Mouse (Mus musculus) thymus, adult 18-20 months (tissue): ENCODE data around the gene Arhgef40.
A peak's percentile ranks its signal among the peaks of the same experiment; 100 is the strongest.

Experiments used
- DNase-seq, 2 experiments: peaks; one replicate each; pipeline ENCODE4 v3.0.0; 2022; ENCODE audit warnings: mixed read lengths in 2 of 2

The Arhgef40 gene

DNA sequence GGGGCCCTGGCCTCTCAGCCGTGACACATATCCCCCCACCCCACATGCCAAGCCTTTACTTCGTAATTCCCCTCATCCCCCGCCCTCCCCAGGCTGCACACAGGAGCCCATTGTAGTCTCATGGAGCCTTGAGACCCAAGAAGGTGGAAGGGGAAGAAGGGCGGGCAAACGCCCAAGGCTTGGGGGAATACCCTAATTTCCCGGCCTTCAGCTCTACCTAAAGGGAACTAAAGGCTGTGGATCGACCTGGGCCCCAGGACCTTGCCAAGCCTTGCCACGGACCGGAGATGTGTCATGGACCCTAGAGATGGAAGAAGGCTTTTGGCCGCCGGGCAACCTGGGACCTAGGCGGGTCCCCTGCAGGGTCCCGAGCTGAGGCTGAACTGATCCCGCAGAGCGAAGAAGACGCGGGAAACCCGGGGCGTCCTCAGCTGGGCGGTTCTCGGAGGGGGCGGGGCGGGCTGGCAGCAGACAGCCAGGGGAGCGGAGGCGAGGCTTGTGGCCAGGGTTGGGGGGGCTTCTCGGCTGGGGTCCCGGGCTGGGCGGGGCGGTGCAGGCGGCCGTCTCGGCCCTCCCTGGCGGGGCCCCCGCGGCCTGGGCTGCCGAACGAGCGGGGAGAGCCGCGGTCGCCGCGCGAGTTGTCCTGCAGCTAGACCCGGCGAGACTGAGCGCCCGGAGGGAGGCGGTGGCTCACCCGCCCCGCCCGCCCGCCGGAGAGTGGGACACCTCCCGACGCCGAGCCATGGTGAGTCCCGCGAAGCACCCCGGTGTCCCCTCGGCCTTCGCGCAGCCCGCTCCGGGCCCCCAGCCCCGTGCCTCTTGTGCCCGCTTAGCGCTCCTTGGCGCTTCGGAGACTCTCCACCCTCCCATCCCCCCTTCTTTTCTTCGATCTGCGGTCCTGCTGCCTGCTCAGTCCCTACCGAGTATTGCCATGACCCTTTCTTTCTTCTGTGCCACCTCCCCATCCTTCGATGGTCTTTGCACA is at the start of gene Arhgef40:
Arhgef40 (plus strand) TSS at position 473 of the 985 bp plus-strand sequence.
- peak; percentile 43 for DNase-seq

DNA sequence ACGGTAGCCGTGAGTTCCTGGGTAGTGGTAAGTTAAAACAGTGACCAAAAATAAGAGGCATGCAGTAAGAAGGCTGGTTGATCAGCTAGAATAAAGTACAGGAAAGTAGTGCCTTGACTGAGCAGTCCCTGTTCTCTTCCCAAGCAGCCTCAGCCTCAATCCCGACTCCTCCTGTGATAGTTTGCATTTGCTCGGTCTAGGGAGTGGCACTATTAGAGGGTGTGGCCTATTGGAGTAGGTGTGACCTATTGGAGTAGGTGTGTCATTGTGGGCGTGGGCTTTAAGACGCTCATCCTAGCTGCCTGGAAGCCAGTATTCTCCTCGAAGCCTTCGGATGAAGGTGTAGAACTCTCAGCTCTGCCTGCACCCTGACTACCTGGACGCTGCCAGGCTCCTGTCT is 45.5 kb upstream of the Arhgef40 start:
- no peak for DNase-seq

- no peak for DNase-seq
These were observed 43.5 kb upstream of the Arhgef40 start for GRCm38 (mm10) chr14:51940944-51941560.

DNA sequence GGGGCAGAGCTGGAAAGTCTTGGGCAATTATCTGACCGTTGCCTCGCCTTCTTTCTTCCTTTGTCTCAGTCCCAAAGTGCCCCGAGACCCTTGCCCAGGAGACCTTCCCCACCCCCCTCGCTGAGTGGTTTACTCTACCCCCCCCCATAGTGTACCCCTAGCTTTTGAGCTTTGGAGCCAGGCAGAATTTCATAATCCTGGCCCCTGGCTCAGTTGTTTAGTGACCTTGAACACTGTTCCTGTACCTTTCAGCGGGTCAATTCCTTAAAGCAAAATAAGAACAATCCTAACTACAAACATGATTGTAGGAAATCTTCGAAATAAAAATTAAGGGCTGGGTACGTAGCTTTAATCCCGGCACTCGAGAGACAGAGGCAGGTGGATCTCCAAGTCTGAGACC is 42.9 kb upstream of the Arhgef40 start:
- DNase-seq: no peak

DNA sequence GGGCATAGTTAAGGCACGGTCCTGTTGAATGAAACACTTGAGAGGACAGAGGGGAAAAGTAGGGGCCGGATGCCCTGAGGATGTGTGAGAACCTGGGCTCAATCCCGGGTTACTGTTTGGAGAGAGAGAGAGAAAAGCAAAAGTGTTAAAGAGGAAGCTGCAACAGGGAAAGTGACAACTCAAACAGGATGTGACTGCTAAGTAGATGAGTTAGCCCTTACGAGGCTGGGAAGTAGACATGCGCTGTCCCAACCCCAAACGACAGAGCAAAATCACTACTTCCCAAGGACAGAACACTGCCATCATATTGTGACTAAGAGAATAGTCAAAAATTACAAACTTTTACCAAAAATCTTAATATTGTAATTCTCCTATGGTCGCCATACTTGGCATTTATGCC is 42.3 kb upstream of the Arhgef40 start:
- DNase-seq: no peak

DNA sequence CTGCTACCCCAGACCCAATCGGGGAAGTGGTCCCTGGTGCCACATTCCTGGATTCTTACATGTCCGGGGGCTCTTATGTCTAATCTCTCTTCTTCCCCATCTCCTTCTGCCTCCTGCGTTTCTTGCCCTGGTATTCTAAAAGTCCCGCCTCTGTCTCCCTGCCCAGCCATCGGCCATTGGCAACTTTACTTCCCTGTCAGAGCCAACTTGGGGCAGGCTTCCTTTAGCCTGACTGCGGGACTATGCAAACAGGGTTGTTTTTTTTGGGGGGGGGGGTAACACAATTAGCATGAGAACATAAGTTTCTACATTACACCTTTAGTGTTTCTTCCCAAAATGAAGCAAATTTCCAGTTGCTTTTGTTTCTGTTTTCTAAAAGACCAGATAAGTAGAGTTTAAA is 41.2 kb upstream of the Arhgef40 start:
- DNase-seq: no peak

DNA sequence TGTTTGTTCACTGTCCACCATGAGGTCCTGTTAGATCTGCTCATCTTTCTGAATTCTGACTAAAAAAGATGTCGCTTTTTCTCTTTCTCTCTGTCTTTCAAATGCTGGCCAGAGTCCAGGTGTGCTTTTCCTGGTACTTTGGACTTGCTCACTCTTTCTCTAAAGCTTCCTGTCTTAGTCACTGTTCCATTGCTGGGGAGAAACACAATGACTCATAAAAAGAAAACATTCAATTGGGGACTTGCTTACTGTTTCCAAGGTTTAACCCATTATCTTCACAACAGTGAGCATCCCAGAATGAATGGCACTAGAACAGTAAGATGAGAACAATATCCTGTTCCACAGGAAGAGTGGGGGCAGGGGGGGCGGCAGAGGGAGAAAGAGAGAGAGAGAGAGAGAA is 24.2 kb upstream of the Arhgef40 start:
- no peak for DNase-seq

DNA sequence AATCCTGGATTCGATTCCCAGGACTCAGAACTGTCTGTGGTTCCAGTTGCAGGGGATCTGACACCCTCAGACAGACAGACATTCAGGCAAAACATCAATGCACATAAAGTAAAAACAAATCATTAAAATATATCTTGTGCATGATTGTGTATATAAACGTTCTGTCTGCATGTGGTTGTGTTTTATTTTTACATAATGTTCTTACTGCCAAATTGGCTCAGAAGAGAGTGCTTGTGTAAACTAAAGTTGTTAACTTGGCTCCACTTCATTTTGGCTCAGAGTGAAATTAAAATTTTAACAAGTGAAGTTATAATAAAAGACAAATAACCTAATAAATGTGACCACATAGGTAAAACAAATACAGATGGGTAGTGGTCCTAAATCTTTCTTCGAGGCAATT is 17.1 kb upstream of the Arhgef40 start:
- DNase-seq: no peak

DNA sequence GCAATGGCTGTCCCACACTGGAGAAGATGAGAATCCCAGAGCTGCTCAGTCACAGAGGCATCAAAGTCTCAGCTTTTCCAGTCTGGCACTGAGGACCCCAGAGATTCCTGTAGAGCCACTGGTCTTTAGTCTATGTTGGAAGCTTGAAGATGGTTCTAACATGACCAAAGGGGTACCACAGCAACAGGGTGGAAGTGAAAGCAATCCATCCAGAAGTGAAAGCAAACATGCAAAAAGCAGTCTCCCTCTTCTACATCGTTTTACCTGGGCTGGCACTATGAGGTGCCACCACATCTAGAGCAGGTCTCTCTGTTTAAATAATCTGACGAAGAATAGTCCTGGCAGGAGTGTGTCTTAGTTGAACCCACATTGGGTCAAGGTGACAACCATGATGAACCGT is 5.3 kb upstream of the Arhgef40 start:
- DNase-seq: no peak

DNA sequence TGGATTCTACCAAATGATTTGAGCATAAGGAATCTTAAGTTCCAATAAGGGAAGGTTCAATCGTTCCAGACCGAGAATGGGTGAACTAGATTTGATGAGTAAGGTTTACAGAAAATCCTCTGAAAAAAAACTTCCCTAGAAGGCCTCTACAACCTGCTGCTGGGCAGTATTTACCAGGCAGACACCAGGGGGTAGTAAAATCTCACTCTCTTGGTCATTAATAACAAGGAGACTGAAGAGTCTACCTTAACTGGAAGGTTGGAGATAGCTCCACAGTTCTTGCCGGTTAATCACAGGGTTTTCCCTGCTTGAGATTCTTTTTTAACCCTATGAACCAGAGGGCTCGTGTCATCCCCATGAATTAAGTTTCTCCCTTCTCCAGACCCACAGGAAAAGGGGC is 1.3 kb upstream of the Arhgef40 start:
- DNase-seq: no peak

DNA sequence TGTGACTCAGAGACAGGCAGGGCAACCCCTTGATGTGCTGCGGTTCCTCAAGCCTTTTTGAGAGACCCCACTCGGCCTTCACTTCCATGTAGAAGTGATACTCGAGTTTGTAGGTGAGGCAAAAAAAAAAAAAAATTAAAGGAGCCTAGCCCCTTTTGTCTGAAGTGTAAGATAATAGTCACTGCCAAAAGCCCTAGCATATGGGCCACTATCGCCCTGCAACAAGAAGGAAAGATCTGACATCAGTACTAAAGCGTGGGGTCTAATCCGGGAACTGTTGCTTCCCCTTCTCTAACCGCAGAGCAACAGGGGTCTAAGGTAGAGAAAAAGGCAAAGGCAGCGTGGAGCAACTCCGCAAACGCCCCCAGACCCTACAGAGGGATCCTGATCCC is 668 bp upstream of the Arhgef40 start:
- no peak for DNase-seq

DNA sequence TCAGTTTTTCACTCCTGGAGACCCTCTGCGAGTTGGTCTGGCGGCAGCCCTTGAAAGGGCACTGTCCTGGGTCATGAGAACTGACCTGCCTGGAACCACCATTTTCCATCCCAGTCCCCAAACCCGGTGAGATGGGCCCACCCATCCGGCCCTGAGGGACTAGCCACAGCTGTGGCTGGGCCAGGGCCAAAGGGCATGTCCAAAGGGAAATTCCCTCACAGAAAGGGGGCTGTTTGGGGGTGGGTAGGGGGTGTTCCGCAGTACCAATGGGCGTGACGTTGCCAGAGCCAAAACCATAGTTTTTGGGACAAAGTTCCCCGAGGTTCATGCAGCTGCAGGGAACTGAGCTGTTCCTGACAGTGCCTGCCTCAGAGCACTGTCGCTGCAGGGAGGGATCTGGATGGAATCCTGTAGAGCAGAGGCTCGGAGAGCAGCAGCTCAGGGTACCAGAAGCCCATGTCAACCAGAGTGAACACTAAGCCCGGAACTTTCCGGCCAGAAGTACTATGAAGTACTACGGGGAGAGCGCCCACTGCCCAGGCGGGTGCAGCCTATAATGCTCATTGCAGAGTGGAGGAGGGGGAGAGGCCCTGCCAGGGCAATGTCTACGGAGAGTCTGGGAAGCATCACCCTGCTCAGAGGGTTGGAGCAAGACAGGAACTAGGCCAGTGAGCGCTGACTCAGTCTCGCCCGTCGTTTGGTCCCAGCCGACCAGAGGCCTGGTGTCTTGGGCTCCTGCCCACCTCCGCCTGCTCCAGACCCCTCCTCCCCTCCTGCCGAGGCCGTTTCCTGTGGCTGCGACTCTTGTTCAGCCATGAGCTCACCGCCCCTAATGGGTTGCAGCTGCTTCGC is 1.0 kb downstream of the Arhgef40 start:
- DNase-seq: peak; percentile 42

- no peak for DNase-seq
These were observed 1.6 kb downstream of the Arhgef40 start for GRCm38 (mm10) chr14:51986153-51986505.

GRCm38 (mm10) chr14:51987177-51987576 is 2.7 kb downstream of the Arhgef40 start:
- no peak for DNase-seq

- no peak for DNase-seq
These were observed 4.2 kb downstream of the Arhgef40 start for GRCm38 (mm10) chr14:51988731-51989130.

DNA sequence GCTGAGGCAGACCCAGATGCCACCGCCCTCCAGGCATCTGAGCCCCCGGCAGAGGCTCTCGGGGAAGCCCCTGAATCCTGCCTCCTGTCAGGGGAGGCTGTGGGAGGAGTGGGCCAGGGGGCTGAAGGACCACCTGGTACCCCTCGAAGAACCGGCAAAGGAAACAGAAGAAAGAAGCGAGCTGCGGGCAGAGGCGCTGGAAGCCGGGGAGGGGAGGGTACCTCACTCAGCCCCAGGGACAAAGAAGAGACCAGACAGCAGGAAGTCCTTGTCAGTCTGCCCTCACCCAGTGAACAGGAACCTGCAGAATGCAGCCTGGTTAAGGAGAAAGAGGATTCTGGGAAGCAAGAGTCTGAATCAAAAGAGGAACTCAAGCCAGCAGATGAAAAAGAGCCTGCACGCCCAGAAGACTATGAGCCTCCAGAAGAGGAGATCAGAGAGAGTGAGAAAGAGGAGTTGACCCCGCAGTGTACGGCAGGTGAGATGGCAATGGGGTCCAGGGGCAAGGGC is 5.0 kb downstream of the Arhgef40 start:
- DNase-seq: no peak

DNA sequence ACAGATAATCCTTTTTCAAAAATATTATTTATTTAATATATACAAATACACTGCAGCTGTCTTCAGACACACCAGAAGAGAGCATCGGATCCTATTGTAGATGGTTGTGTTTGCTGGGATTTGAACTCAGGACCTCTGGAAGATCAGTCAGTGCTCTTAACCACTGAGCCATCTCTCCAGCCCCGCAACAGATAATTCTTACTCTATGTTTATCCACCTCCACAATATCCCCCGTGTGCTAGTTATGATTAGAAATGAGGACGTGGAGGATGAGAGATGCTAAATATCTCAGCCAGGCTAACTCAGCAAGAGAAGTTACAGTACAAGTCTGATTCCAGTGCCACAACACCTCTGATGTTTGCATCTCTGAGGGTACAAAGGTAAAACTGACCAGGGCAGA is 9.9 kb downstream of the Arhgef40 start:
- DNase-seq: no peak

DNA sequence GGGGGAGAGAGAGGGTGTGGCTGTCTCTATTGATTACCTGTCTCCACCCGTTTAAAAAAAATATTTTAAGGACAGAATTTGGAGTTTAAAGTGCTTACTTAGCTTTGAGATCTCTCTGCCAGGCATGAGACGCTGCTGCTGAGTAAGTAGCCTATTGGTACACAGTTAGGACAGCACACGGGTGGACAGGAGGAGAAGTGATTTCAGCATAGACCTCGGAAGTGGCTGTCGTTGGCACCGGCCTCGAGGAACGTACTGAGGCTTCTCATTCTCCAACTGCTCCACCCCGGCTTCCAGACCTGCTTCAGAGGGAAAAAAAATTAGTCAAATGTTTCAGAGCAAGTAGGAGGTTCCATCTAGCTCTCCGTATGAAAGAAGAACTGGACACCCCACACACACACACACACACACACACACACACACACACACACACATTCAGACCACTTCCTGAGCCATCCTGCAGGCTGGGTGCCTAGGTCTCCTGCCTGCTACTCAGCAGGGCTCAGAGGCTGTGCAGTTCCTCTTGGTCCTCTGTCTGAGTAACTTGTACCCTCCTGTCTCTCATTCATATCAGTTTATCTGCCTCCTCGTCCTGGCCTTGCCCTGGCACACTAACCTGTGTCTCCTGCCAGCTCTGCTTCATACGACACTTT is 10.8 kb downstream of the Arhgef40 start:
- DNase-seq: no peak

- DNase-seq: no peak
These were observed 11.8 kb downstream of the Arhgef40 start for GRCm38 (mm10) chr14:51996231-51996841.

GRCm38 (mm10) chr14:51996866-51997265 is 12.3 kb downstream of the Arhgef40 start:
- DNase-seq: no peak

GRCm38 (mm10) chr14:51997483-51997882 is 13.0 kb downstream of the Arhgef40 start:
- DNase-seq: no peak

DNA sequence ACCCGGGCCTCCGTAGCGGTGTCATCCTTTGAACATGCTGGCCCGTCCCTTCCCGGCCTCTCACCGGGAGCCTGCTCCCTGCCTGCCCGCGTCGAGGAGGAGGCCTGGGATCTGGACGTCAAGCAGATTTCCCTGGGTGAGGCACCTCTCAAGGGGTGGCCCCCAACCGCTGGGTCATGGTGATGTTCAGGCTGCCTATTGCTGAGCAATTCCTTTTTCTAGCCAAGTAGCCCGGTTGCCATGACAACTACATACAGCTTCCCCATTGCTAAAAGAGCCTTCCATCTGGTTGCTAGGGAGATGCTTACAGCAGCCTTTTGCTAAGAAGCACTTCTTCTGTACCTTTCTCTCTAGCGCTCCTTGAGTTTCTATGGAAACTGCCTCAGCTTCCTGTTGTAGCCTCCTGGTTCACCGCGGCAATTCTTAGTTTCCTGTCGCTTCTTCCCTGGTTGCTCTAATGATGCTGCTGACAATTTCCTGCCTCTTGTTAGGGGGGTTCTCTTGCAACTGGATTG is 19.5 kb downstream of the Arhgef40 start:
- DNase-seq: peak in 1 of 2 experiments; percentile 41
